Mouse (Mus musculus) CH12.LX (cell line): ENCODE results near the gene Robo1. TPM values are rescaled to one million over a fixed set of nuclear protein-coding genes. Genes with fewer than 3 reads are reported as not detected.

Source experiments
- DNase-seq: peaks from one replicate; pipeline ENCODE4 v3.0.0-alpha.2; 2013; ENCODE audit errors: extremely low read depth
- H3K27ac ChIP-seq: 2 replicates; pipeline ENCODE4 v1.5.1; 2012; ENCODE audit warnings: low read depth, mild to moderate bottlenecking, control low read depth, moderate library complexity; ENCODE audit not compliant: insufficient read depth
- H3K27me3 ChIP-seq: replicated peaks from 2 replicates; pipeline ENCODE3; 2012; ENCODE audit warnings: inconsistent platforms
- H3K36me3 ChIP-seq, 2 experiments: replicated peaks in 1 of 2; 2 replicates each; pipeline versions ENCODE3 to v1.6.1; 2012; ENCODE audit warnings: inconsistent platforms in 1 of 2, low read length in 1 of 2, mild to moderate bottlenecking in 1 of 2, mixed read lengths in 1 of 2, moderate library complexity in 1 of 2; ENCODE audit not compliant: control insufficient read depth in 1 of 2, insufficient read depth in 1 of 2
- H3K4me1 ChIP-seq, 2 experiments: 2 replicates each; pipeline ENCODE4 v1.6.1; 2012; ENCODE audit warnings: inconsistent platforms in 1 of 2, moderate library complexity in 1 of 2; ENCODE audit not compliant: insufficient read depth in 2 of 2, control insufficient read depth in 1 of 2
- H3K4me2 ChIP-seq: 2 replicates; pipeline ENCODE4 v1.6.1; 2012; ENCODE audit warnings: low read depth, mild to moderate bottlenecking, control low read depth; ENCODE audit not compliant: poor library complexity, insufficient read depth, severe bottlenecking
- H3K4me3 ChIP-seq, 3 experiments: fragments of 150-350 bp in 1 of 3; sonication (generic) in 1 of 3; replicated peaks in 1 of 3; 2 replicates each; pipeline versions ENCODE3 to v1.5.1; 2011 to 2012; ENCODE audit warnings: low read depth in 2 of 3, low read length in 2 of 3, mild to moderate bottlenecking in 2 of 3, moderate library complexity in 2 of 3, control low read depth in 1 of 3, improper control_type of control experiment in 1 of 3, inconsistent platforms in 1 of 3, mixed read lengths in 1 of 3; ENCODE audit not compliant: poor library complexity in 1 of 3
- H3K79me2 ChIP-seq: replicated peaks from 2 replicates; pipeline ENCODE4 v1.6.1; 2012; ENCODE audit warnings: mild to moderate bottlenecking, moderate library complexity; ENCODE audit not compliant: control insufficient read depth, poor library complexity, insufficient read depth, severe bottlenecking; ENCODE audit errors: extremely low read depth
- H3K9ac ChIP-seq: 2 replicates; pipeline ENCODE4 v1.6.1; 2012; ENCODE audit warnings: low read depth, mild to moderate bottlenecking, control low read depth, moderate library complexity; ENCODE audit not compliant: insufficient read depth
- H3K9me3 ChIP-seq: replicated peaks from 2 replicates; pipeline ENCODE3; 2012; ENCODE audit warnings: low read length, inconsistent platforms, mixed read lengths
- BHLHE40 ChIP-seq: IDR thresholded peaks from 2 replicates; pipeline ENCODE4 v1.6.1; 2011; ENCODE audit warnings: mild to moderate bottlenecking, low read depth, low read length, improper control_type of control experiment
- CHD1 ChIP-seq: IDR thresholded peaks from 2 replicates; pipeline ENCODE4 v1.6.1; 2012; ENCODE audit warnings: low read depth, low read length, improper control_type of control experiment, inconsistent platforms
- CTCF ChIP-seq, 2 experiments: IDR thresholded peaks in 1 of 2; conservative IDR thresholded peaks in 1 of 2; 2 replicates each; pipeline ENCODE4 v1.5.1; 2011 to 2012; ENCODE audit warnings: low read depth in 2 of 2, low read length in 2 of 2, improper control_type of control experiment in 1 of 2, inconsistent platforms in 1 of 2, mild to moderate bottlenecking in 1 of 2, moderate library complexity in 1 of 2
- E2F4 ChIP-seq: IDR thresholded peaks from 2 replicates; pipeline ENCODE4 v1.6.1; 2011; ENCODE audit warnings: low read depth, low read length, improper control_type of control experiment; ENCODE audit not compliant: insufficient replicate concordance
- ETS1 ChIP-seq: conservative IDR thresholded peaks from 2 replicates; pipeline ENCODE4 v1.6.1; 2012; ENCODE audit warnings: low read depth, mild to moderate bottlenecking, inconsistent platforms, low read length, improper control_type of control experiment, moderate library complexity
- GABPA ChIP-seq: IDR thresholded peaks from 2 replicates; pipeline ENCODE4 v1.6.1; 2012; ENCODE audit warnings: low read depth, low read length, improper control_type of control experiment, inconsistent platforms; ENCODE audit not compliant: insufficient replicate concordance
- KAT2A ChIP-seq: IDR thresholded peaks from 2 replicates; pipeline ENCODE4 v1.6.1; 2012; ENCODE audit warnings: low read length, improper control_type of control experiment, inconsistent platforms; ENCODE audit not compliant: insufficient replicate concordance
- MAFK ChIP-seq: IDR thresholded peaks from 2 replicates; pipeline ENCODE4 v1.6.1; 2011; ENCODE audit warnings: low read length, improper control_type of control experiment; ENCODE audit not compliant: insufficient replicate concordance
- MAX ChIP-seq: IDR thresholded peaks from 2 replicates; pipeline ENCODE4 v1.6.1; 2011; ENCODE audit warnings: low read length, improper control_type of control experiment
- MAZ ChIP-seq: IDR thresholded peaks from 2 replicates; pipeline ENCODE4 v1.6.1; 2012; ENCODE audit warnings: low read depth, mild to moderate bottlenecking, inconsistent platforms, low read length, improper control_type of control experiment, moderate library complexity
- MEF2A ChIP-seq: IDR thresholded peaks from 2 replicates; pipeline ENCODE4 v1.6.1; 2014; ENCODE audit warnings: low read depth, mild to moderate bottlenecking, inconsistent platforms, low read length, improper control_type of control experiment, borderline replicate concordance
- NRF1 ChIP-seq: IDR thresholded peaks from 2 replicates; pipeline ENCODE4 v1.6.1; 2014; ENCODE audit warnings: low read depth, mild to moderate bottlenecking, inconsistent platforms, low read length, improper control_type of control experiment, moderate library complexity
- PAX5 ChIP-seq: IDR thresholded peaks from 2 replicates; pipeline ENCODE4 v1.6.1; 2012; ENCODE audit warnings: low read length, inconsistent platforms, mixed read lengths
- POLR2A ChIP-seq: IDR thresholded peaks from 2 replicates; pipeline ENCODE4 v1.6.1; 2011; ENCODE audit warnings: low read depth, mild to moderate bottlenecking, improper control_type of control experiment, low read length
- RAD21 ChIP-seq: IDR thresholded peaks from 2 replicates; pipeline ENCODE4 v1.6.1; 2011; ENCODE audit warnings: low read depth, mild to moderate bottlenecking, low read length, improper control_type of control experiment, moderate library complexity
- RCOR1 ChIP-seq: conservative IDR thresholded peaks from 2 replicates; pipeline ENCODE4 v1.6.1; 2012; ENCODE audit warnings: low read depth, mild to moderate bottlenecking, inconsistent platforms, low read length, improper control_type of control experiment
- SMC3 ChIP-seq: IDR thresholded peaks from 2 replicates; pipeline ENCODE4 v1.6.1; 2011; ENCODE audit warnings: low read depth, low read length, improper control_type of control experiment
- ZC3H11A ChIP-seq: IDR thresholded peaks from 2 replicates; pipeline ENCODE4 v1.6.1; 2012; ENCODE audit warnings: low read depth, mild to moderate bottlenecking, inconsistent platforms, low read length, improper control_type of control experiment
- ZKSCAN1 ChIP-seq: IDR thresholded peaks from 2 replicates; pipeline ENCODE4 v1.6.1; 2012; ENCODE audit warnings: low read depth, inconsistent platforms, low read length, improper control_type of control experiment, borderline replicate concordance
- dilution Hi-C: fragments of 300-500 bp; cut with MboI; formaldehyde crosslinking; loops from 2 replicates; pipeline ENCODE4 v1.14.3; 2020; ENCODE audit warnings: low sequenced_read_pairs; ENCODE audit not compliant: extremely low pct_unique_long_range_greater_than_20kb, extremely low pct_ligation_motif_present
- in situ Hi-C: fragments of 300-500 bp; cut with MboI; formaldehyde crosslinking; loops from 3 replicates; pipeline ENCODE4 v1.14.3; 2019; ENCODE audit warnings: low sequenced_read_pairs, low pct_ligation_motif_present, low pct_unique_long_range_greater_than_20kb, mixed read lengths
- polyA plus RNA-seq: library from polyadenylated mRNA; unstranded; fragments of >175 nt; gene quantifications from 2 replicates; pipeline ENCODE4 v1.2.1, GENCODE M21; 2012; ENCODE audit warnings: low read depth; ENCODE audit not compliant: insufficient read length
- total RNA-seq, 2 experiments: library from RNA; depleted of rRNA; stranded (reverse); fragments of 300-350 nt in 1 of 2; fragments of >200 nt in 1 of 2; gene quantifications; 2 replicates each; pipeline ENCODE4 v1.2.3; 2012 to 2014

Robo1 gene
- total and polyA plus RNA-seq, 3 experiments = not detected

GRCm38 (mm10) chr16:72645890-72646289 is 337.8 kb downstream of the Robo1 start:
- dilution Hi-C loops = no loop called here

GRCm38 (mm10) chr16:72649314-72649713 is 341.2 kb downstream of the Robo1 start:
- no peaks in the 10 kb centered on the region for H3K79me2 ChIP-seq
- H3K36me3 ChIP-seq = no peaks in the 10 kb centered on the region
- no peaks in the 10 kb centered on the region for H3K4me1 ChIP-seq
- dilution Hi-C loops = no loop called here
- no peak overlapping the region for H3K27ac ChIP-seq
- H3K9me3 ChIP-seq = peaks cover 22% of the 10 kb centered on the region
- H3K4me3 ChIP-seq = no peak overlapping the region
- in situ Hi-C loops = no loop called here
- TF ChIP-seq RAD21 (peak; percentile 53), KAT2A (no peak), GABPA (no peak), SMC3 (peak; percentile 50), CTCF (conservative IDR thresholded peaks at IDR 0.05 in 1 of 2, IDR thresholded peaks at IDR 0.05 in 1 of 2; ENCODE audit: low read depth in 2 of 2, low read length in 2 of 2) (peak in 1 of 2 experiments; percentile 41; a peak in 2 of 4 replicates), ZKSCAN1 (no peak), CHD1 (no peak), MEF2A (no peak), MAFK (no peak), MAZ (no peak), NRF1 (no peak)
- no peak overlapping the region for H3K9ac ChIP-seq
- DNase-seq = peak; percentile 54
- no peaks in the 10 kb centered on the region for H3K27me3 ChIP-seq
- no peak overlapping the region for H3K4me2 ChIP-seq

More at GRCm38 (mm10) chr16:72645890-72646289, 337.8 kb downstream of the Robo1 start:
- TF ChIP-seq PAX5 (no peak), ETS1 (no peak), POLR2A (no peak), ZC3H11A (no peak), RCOR1 (no peak), E2F4 (no peak), MAX (no peak), BHLHE40 (no peak)
- H3K4me1 ChIP-seq = no peaks in the 10 kb centered on the region
- no peaks in the 10 kb centered on the region for H3K36me3 ChIP-seq
- no peak for DNase-seq
- H3K4me2 ChIP-seq = no peak overlapping the region
- peaks cover 40% of the 10 kb centered on the region for H3K9me3 ChIP-seq
- in situ Hi-C loops = no loop called here
- no peak overlapping the region for H3K27ac ChIP-seq
- H3K9ac ChIP-seq = no peak overlapping the region
- H3K27me3 ChIP-seq = no peaks in the 10 kb centered on the region
- H3K4me3 ChIP-seq = no peak overlapping the region
- H3K79me2 ChIP-seq = no peaks in the 10 kb centered on the region
